Mouse (Mus musculus) liver, embryonic 14 days (tissue): ENCODE measurements around the gene Nradd. TPM values are rescaled to one million over a fixed set of nuclear protein-coding genes. Genes with fewer than 3 reads are reported as not detected.

ENCODE experiments used
- polyA plus RNA-seq: library from polyadenylated mRNA; depleted of rRNA; stranded (reverse); fragments of >200 nt; gene quantifications from 2 replicates; pipeline ENCODE4 v1.2.3, GENCODE M21; 2012; rRNA removed

Gene Nradd
- 1.4 and 1.7 TPM in 2 replicates for polyA plus RNA-seq

GRCm38 (mm10) chr9:110624361-110625166, at the start of gene Nradd:
Gene Nradd (minus strand): TSS chr9:110624452.

DNA sequence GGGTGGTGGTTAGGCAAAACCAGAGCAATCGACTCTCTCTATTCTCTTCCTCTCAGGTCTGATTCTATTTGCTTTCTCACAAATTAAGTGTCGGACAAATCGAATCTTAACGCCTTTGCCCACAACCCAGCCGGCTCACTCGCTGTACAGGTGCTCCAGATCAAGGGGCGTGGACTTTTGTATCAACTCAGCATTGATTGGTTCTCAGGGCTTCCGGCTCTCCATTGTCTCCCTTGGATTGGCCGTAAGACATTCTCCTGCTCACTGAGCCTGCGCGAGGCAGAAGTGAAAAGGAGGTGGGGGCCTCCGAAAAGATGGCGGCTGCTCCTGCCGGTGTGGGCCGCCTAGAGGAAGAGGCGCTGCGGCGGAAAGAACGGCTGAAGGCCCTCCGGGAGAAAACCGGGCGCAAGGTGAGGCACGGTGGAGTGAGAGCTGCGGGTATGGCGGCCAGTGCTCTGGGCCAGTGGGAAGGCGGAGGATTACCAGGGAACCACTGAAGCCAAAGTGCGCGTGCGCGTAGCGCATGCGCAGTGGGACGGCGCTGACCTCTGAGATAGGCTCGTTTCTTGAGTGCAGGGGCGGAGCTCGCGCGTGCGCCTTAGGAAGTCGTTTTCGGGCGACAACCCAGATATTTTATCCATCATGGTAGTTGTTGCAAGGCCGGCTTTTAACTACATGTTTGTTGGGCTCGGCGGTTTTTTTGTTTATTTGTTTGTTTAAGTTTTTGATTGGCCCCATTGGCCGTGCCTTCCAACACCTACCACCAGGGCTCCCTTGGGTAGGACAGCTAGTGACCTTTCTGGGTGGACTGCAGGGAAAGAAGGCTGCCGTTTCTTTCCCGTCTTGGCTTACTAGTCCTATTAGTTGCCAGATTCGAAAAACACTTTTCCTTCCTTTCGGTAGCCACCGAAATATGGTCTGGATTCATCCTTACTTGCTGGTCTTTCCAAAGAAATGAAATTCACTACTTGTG, 32.3 kb upstream of the Nradd start, which contains the start of gene Ccdc12:
TSS of gene Ccdc12 (plus strand) at position 255 of the 973 bp plus-strand sequence.

DNA sequence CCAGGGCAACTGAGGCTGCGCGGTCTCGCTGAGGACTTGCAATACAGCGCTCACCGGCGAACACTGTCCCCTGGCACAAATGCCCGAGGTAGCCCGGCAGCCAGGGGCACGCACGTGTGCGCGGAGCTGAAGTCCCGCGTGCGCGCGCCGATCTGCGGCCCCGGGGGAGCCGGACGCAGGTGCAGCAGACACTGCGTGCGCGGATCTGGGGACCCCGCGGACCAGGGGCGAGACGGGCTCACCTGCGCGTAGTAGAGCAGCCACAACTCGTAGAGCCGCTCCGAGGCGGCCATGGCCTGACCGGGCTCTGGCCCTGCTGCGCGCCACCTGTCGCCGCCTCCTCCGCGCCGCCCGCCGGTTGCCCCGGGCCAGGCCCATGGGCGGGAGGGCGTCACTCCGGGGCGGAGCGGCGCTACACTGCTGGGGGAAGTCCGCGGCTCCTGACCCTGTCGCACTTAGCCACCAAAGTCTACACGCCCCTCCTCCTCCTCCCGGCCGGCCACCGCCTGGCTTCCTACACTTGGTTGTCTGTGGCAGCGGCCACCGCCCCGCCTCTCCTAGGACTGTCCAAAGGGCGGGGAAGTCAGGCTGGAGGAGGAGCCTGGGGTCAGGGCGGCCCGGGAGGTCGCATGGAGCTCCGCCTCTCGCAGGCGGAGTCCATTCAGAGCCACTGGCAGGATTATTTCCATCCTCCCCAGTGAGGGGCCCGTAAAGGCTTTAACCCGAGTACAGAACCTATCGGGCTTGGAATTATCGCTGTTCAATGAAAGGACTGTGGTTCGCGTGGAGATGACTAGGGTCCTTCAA, 29.6 kb upstream of the Nradd start, which contains the start of gene Nbeal2:
TSS of gene Nbeal2 (minus strand) at position 507 of the 807 bp plus-strand sequence.

Other genes starting within 250 kb of the Nradd start
- 3.2 and 4.1 TPM in 2 replicates for gene Ptpn23, start 216.2 kb downstream of the Nradd start, polyA plus RNA-seq
- 30.1 and 49.8 TPM in 2 replicates for gene Ngp, start 204.7 kb downstream of the Nradd start, polyA plus RNA-seq
- gene Klhl18, start 147.8 kb downstream of the Nradd start, polyA plus RNA-seq: 2.6 and 2.8 TPM in 2 replicates
- gene Kif9, start 147.5 kb downstream of the Nradd start, polyA plus RNA-seq: 0.14 and 0.15 TPM in 2 replicates
- gene Setd2, start 91.9 kb downstream of the Nradd start, polyA plus RNA-seq: 25.9 and 27.1 TPM in 2 replicates
- 3.5 and 3.9 TPM in 2 replicates for gene Nbeal2, start 29.7 kb upstream of the Nradd start, polyA plus RNA-seq
- gene Ccdc12, start 32.1 kb upstream of the Nradd start, polyA plus RNA-seq: 71.9 and 74.5 TPM in 2 replicates
- gene Myl3, start 117.4 kb upstream of the Nradd start, polyA plus RNA-seq: 0.06 and 1.3 TPM in 2 replicates
- 3.4 and 3.6 TPM in 2 replicates for gene Pth1r, start 122.7 kb upstream of the Nradd start, polyA plus RNA-seq
- 0.02 TPM in 1 of 2 replicates, not detected in the other for gene Prss42, start 173.7 kb upstream of the Nradd start, polyA plus RNA-seq
- not detected in 2 replicates for gene Prss44, start 189.5 kb upstream of the Nradd start, polyA plus RNA-seq
- not detected in 2 replicates for gene Prss43, start 202.2 kb upstream of the Nradd start, polyA plus RNA-seq
- gene Prss45, start 210.1 kb upstream of the Nradd start, polyA plus RNA-seq: not detected in 2 replicates
- gene Prss46, start 220.1 kb upstream of the Nradd start, polyA plus RNA-seq: not detected in 2 replicates
- 6.5 and 7.0 TPM in 2 replicates for gene Prss50, start 233.5 kb upstream of the Nradd start, polyA plus RNA-seq